Mouse (Mus musculus) embryo, embryonic 9.5 days (tissue): ENCODE measurements at regions not wholly inside any gene's neighbourhood (a gene's known extent, or its start where the extent isn't known, plus 50 kb on each side); places are given as distances from the start of the nearest gene placed in this dataset.

Source experiments
- DNase-seq: peaks from one replicate; pipeline ENCODE4 v3.0.0-alpha.2; 2017; ENCODE audit errors: extremely low spot score

DNA sequence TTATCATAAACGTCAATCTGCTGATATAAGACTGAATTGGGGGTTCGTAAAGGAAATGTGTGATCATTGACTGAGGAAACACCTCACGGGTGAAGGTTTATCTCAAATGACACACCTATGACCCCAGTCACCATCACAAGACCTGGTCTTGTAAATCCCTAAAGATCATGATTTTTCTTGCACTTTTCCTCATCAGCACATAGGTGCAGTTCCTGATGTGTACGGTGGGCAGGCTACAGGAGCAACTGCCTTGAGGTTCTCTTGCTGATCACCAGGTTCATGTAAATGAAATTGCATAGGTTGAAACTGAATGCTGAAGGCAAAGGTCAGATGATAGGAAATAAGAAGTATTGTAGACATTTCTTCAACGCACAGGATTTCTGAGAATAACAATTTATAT lies 277.1 kb downstream of the Rnf152 start:
- no peak for DNase-seq

DNA sequence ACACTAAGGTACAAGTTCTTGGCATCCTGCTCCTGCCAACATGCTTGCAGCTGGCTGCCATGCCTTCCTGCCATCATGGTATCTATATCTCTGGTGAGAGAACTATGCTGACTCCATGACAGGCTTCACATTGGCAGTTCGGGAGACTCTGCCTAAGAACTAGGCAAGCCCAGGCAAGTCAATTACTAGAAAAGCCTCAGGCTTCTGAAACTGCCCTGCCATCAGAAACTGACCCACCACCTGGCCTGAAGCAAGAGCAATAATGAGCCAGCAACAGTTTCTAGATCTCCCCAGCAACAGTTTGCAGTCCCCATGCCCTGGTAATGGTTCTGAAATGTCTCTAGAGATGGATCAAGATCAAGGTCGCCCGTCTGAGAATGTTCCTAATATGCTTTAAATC lies 280.8 kb downstream of the Rnf152 start:
- DNase-seq: no peak

DNA sequence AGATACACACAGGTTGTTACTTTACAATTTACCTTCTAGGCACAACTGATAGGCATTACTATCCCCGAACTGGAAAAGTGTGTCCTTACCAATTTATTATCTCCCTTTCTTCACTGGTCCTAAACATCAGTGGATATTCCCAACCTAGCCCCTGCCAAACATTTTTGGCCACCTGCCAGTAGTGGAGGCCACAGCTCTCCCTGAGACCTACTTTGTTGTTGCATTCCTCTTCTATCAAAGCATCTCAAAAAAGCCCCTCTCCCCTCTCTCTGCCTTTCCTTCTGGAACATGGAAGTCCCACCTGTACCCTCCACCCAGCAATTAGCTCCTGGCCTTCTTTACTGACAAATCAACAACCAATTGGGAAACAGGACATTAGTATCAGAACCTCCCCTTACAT lies 282.2 kb downstream of the Rnf152 start:
- no peak for DNase-seq

DNA sequence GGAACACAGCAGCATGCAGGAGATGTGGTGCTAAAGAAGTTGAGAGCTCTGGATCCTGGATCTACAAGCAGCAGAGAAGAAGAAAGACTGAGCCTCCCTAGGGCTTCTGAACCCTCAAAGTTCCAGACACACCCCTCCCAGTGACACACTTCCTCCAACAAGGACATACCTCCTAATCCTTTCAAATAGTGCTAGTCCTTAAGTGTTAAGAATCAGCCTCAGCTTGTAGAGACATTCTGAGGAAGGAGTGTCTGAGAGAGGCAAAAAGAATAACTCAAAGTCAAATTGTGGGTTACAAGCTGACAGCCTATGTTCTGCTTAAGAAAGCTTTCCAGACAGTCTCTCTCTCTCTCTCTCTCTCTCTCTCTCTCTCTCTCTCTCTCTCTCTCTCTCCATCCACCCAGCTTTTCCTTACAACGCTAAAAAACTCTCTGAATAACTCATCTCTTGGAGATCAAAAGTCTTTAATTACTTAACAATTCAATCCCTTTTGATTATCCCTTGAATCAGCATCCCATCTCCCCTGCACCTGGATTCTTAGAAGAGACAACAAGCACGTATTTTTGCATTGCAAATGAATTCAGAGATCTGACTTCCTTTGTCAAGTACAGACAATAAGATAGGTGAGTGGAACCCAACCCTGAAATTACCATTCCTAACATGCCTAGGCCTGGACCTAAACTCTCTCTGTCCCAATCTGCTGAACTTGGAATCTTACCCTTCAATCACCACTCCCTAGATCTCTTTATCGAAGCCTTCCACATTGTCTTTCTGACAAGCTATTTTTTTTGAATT lies 285.7 kb downstream of the Rnf152 start:
- DNase-seq: no peak

DNA sequence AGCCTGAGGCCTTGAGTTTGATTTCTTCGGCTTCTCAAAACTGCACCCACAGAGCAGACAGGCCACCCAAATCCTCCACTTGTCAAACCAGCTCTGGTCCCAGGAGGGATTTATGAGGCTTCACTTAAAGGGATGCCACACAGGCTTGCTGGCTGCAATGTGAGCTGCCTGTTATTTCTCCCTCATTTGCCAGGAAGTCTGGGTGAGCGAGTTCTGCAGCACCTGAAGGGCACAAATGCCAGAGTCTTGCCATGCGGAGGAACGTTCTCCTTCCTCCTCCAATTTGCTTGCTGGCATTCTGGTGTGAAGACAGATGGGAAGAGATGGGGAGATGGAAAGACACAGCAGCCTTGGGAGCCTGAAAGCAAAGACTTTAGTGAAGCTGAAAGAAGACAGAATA lies 288.6 kb downstream of the Rnf152 start:
- no peak for DNase-seq

DNA sequence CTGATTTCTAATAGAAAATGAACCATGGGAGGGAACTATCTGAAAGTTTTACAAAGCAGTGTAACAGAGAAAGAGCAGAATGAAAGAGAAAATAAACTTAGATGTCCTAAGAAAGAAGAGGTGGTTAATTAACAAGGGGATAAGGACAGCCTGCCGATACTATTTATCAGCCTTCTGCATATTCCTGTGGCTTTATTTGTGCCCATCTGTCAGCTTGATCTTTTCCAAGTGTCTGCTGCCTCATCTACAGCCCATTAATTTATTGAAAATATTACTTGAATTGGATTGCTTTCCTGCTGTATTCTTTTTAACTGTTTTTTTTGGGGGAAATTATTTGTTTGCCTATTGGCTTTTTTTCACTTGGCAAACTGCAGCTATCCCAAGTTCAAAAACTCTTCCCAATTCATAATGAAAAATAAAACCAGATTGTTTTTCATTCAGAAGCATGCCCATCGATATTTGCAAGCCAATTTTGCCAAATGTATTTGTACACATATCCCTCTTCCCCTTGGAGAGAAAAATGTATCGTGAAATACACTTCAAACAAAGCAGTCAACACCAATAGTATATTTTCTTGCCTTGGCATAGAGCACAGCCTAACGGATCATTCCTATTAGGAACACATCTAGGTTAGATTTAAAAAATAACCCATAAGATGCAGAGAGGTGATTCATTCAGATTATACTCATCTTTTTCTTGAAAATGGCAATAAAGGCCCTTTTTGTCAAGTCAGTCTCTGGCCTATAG lies 289.3 kb downstream of the Rnf152 start:
- DNase-seq: no peak

DNA sequence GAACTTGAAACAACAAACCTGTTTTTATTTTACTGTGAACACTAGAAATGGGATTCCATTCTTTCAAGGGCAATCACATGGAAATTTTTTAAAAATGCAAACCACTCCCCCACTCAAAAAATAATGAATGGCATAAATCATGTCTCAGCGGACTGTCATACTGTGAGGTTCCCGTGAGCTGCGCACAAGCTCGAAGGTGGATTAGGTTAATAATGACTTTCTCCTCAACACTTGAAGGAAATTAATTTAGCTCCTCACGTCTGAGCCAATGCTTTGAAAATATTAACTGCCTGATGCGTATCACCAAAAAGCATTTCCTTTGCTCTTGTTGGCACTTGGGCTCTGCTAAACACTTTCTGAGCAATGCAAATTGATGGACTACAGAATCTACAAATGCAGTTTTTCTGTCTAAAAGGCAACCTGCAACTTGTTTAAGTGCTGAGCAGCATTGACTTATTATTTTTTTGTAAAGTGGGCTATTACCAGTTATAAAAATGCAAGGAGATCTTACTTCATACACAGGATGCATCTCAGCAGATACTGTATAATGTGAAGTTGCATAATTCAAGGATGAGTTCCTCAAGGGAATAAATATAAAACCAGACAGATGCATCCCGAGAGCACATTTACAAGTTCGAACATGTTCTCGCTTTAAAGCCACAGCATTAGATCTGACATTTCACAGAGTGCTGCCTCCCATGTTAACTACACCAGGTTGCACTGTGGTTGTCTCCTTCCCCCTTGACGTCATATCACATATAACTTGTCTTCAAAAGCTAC lies 282.4 kb downstream of the Cdh20 start:
- no peak for DNase-seq
